Mouse (Mus musculus) kidney, postnatal 25 days (tissue): ENCODE measurements around the gene Siah1b.

Experiments used
- DNase-seq, 2 experiments: peaks; one replicate each; pipeline ENCODE4 v3.0.0; 2021; ENCODE audit warnings: mixed read lengths in 2 of 2

Gene Siah1b

GRCm38 (mm10) chrX:164027607-164028289 is 48.5 kb downstream of the Siah1b start, which contains the start of gene Car5b:
Gene Car5b (minus strand): TSS chrX:164027997.
- DNase-seq: peak; percentile 98
